Mouse (Mus musculus): ENCODE results near the gene Hs3st5. TPM values are rescaled to one million over a fixed set of nuclear protein-coding genes. Genes with fewer than 3 reads are reported as not detected.
"Not testable (repeated sequence)": the region's sequence is repeated elsewhere in the genome, so short reads cannot be mapped to it uniquely, and the experiment has no call there.

The Hs3st5 gene
- total RNA-seq, 2 experiments from 2014 or later, result 5.2 to 8.5 TPM

- Histone ChIP-seq H3K27ac (no peak overlapping the region), H3K4me3 (no peak overlapping the region)
- intact Hi-C loops (cut with DNase I), result no loop called here
- DNase-seq, result no peak
- TF ChIP-seq CTCF (IDR thresholded peaks at IDR 0.05), result no peak
Measured at GRCm38 (mm10) chr10:36509477-36509876, 2.9 kb downstream of the Hs3st5 start.

GRCm38 (mm10) chr10:36523881-36524280, 17.3 kb downstream of the Hs3st5 start:
- Histone ChIP-seq H3K4me3 (no peak overlapping the region), H3K27ac (no peak overlapping the region)
- no peak for TF ChIP-seq CTCF (IDR thresholded peaks at IDR 0.05)
- DNase-seq, result no peak
- intact Hi-C loops (cut with DNase I), result no loop called here

GRCm38 (mm10) chr10:36533633-36534335, 27.2 kb downstream of the Hs3st5 start:
- intact Hi-C loops (cut with DNase I), result no loop called here
- H3K4me3 ChIP-seq, result no peak overlapping the region

GRCm38 (mm10) chr10:36546622-36547021, 40.0 kb downstream of the Hs3st5 start:
- intact Hi-C loops (cut with DNase I), result loop anchor here (5.0 kb wide), 1 partner anchor 246 kb away; no protein-coding TSS in a partner anchor
- DNase-seq, result no peak
- H3K27ac ChIP-seq, result no peak overlapping the region
- peak; percentile 61 for TF ChIP-seq CTCF (IDR thresholded peaks at IDR 0.05)
- no peak overlapping the region for H3K4me3 ChIP-seq

More at GRCm38 (mm10) chr10:36533633-36534335, 27.2 kb downstream of the Hs3st5 start:
- H3K27ac ChIP-seq, result no peak overlapping the region
- no peak for TF ChIP-seq CTCF (IDR thresholded peaks at IDR 0.05)
- DNase-seq, result no peak

- not testable (repeated sequence) for H3K4me3 ChIP-seq, H3K27ac ChIP-seq, DNase-seq
- intact Hi-C loops (cut with DNase I), result loop anchor here (5.0 kb wide), 1 partner anchor 245 kb away; no protein-coding TSS in a partner anchor
Measured at GRCm38 (mm10) chr10:36547713-36548112, 41.1 kb downstream of the Hs3st5 start.

- H3K27ac ChIP-seq, result no peak overlapping the region
- intact Hi-C loops (cut with DNase I), result loop anchor here (5.0 kb wide), 1 partner anchor 373 kb away; no protein-coding TSS in a partner anchor
- H3K4me3 ChIP-seq, result no peak overlapping the region
- TF ChIP-seq CTCF (IDR thresholded peaks at IDR 0.05), result no peak
- DNase-seq, result no peak
Measured at GRCm38 (mm10) chr10:36554057-36554456, 47.4 kb downstream of the Hs3st5 start.

- TF ChIP-seq CTCF (IDR thresholded peaks at IDR 0.05), result no peak
- intact Hi-C loops (cut with DNase I), result loop anchor here (5.0 kb wide), 1 partner anchor 372 kb away; no protein-coding TSS in a partner anchor
- Histone ChIP-seq H3K27ac (no peak overlapping the region), H3K4me3 (no peak overlapping the region)
- no peak for DNase-seq
Measured at GRCm38 (mm10) chr10:36554941-36555888, 48.6 kb downstream of the Hs3st5 start.

- Histone ChIP-seq H3K27ac (no peak overlapping the region), H3K4me3 (no peak overlapping the region)
- intact Hi-C loops (cut with DNase I), result no loop called here
- no peak for DNase-seq
- TF ChIP-seq CTCF (IDR thresholded peaks at IDR 0.05), result no peak
Measured at GRCm38 (mm10) chr10:36556128-36556527, 49.5 kb downstream of the Hs3st5 start.

GRCm38 (mm10) chr10:36557673-36558072, 51.1 kb downstream of the Hs3st5 start:
- Histone ChIP-seq H3K4me3 (no peak overlapping the region), H3K27ac (peak overlapping the region; percentile 67)
- intact Hi-C loops (cut with DNase I), result no loop called here
- no peak for TF ChIP-seq CTCF (IDR thresholded peaks at IDR 0.05)
- no peak for DNase-seq

- intact Hi-C loops (cut with DNase I), result no loop called here
- DNase-seq, result no peak
- Histone ChIP-seq H3K4me3 (no peak overlapping the region), H3K27ac (no peak overlapping the region)
- TF ChIP-seq CTCF (IDR thresholded peaks at IDR 0.05), result no peak
Measured at GRCm38 (mm10) chr10:36558736-36559135, 52.1 kb downstream of the Hs3st5 start.

- Histone ChIP-seq H3K4me3 (no peak overlapping the region), H3K27ac (no peak overlapping the region)
- TF ChIP-seq CTCF (IDR thresholded peaks at IDR 0.05), result no peak
- no peak for DNase-seq
- intact Hi-C loops (cut with DNase I), result no loop called here
Measured at GRCm38 (mm10) chr10:36567258-36567657, 60.6 kb downstream of the Hs3st5 start.

- no peak overlapping the region for H3K4me3 ChIP-seq
- TF ChIP-seq CTCF (IDR thresholded peaks at IDR 0.05), result no peak
- DNase-seq, result no peak
- intact Hi-C loops (cut with DNase I), result no loop called here
- no peak overlapping the region for H3K27ac ChIP-seq
Measured at GRCm38 (mm10) chr10:36572540-36572939, 65.9 kb downstream of the Hs3st5 start.

Data from gastrocnemius, adult 2 months (tissue).